Mouse (Mus musculus): Measurements from ENCODE around the gene Cntn3. TPM values are rescaled to one million over a fixed set of nuclear protein-coding genes. Genes with fewer than 3 reads are reported as not detected.

Cntn3 gene
- polyA plus RNA-seq, 1 experiment = not detected

DNA sequence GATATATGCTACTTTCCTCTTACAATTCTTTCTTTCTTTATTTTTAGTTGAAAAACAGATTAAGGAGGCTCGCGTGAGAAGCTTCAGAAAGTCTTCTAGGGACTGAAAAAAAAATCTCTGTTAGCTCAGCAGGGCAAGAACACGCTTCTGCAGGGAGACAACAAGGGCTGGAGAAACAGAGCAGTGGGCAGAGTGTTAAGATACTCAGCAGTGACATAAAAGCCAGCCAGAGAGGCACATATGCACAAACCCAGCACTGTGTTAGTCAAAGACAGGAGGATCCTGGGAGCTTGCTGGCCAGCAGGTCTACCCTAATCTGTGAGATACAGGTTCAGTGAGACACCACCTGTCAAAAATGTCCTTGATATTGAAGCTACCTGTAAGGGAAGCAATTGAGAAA is 15.4 kb downstream of the Cntn3 start:
- Histone ChIP-seq H3K4me3 (ENCODE audit: insufficient read depth, low read length) (no peak overlapping the region), H3K4me1 (ENCODE audit: control insufficient read depth, insufficient read depth, low read length) (no peaks in the 10 kb centered on the region), H3K27ac (ENCODE audit: insufficient read depth, low read depth, low read length) (no peak overlapping the region)
- TF ChIP-seq CTCF (IDR thresholded peaks at IDR 0.05; ENCODE audit: low read depth, low read length) (no peak), POLR2A (IDR thresholded peaks at IDR 0.05; ENCODE audit: borderline replicate concordance, low read depth, low read length) (no peak)

DNA sequence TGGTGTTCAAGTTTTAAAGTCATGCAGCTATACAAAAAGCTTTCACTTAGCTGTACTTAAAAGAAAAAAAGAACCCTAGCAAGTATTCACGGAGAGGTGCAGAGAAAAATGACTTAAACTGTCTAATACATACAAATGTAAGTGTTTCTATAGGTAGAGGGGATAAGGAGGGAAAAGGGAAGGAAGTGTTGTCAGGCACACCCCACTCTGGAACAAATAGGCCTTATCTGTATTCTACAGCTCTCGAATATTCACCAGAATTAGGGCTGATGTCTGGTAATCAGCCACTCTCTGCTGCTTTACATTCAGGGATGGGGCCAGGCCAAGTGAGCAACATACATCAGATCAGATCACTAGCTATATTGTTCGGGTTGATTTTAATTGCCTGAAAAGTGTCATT is 16.4 kb downstream of the Cntn3 start:
- no peak for TF ChIP-seq POLR2A (IDR thresholded peaks at IDR 0.05; ENCODE audit: borderline replicate concordance, low read depth, low read length)
- no peak overlapping the region for H3K27ac ChIP-seq (ENCODE audit: insufficient read depth, low read depth, low read length)
- no peaks in the 10 kb centered on the region for H3K4me1 ChIP-seq (ENCODE audit: control insufficient read depth, insufficient read depth, low read length)
- no peak overlapping the region for H3K4me3 ChIP-seq (ENCODE audit: insufficient read depth, low read length)

- TF ChIP-seq POLR2A (IDR thresholded peaks at IDR 0.05; ENCODE audit: borderline replicate concordance, low read depth, low read length) (no peak), CTCF (IDR thresholded peaks at IDR 0.05; ENCODE audit: low read depth, low read length) (no peak)
- H3K4me1 ChIP-seq (ENCODE audit: control insufficient read depth, insufficient read depth, low read length) = no peaks in the 10 kb centered on the region
- H3K27ac ChIP-seq (ENCODE audit: insufficient read depth, low read depth, low read length) = no peak overlapping the region
- H3K4me3 ChIP-seq (ENCODE audit: insufficient read depth, low read length) = no peak overlapping the region
These were observed 17.0 kb downstream of the Cntn3 start for GRCm38 (mm10) chr6:102555814-102556437.

GRCm38 (mm10) chr6:102555067-102555657 is 17.7 kb downstream of the Cntn3 start:
- TF ChIP-seq CTCF (IDR thresholded peaks at IDR 0.05; ENCODE audit: low read depth, low read length) (no peak), POLR2A (IDR thresholded peaks at IDR 0.05; ENCODE audit: borderline replicate concordance, low read depth, low read length) (no peak)
- Histone ChIP-seq H3K4me1 (ENCODE audit: control insufficient read depth, insufficient read depth, low read length) (no peaks in the 10 kb centered on the region), H3K27ac (ENCODE audit: insufficient read depth, low read depth, low read length) (no peak overlapping the region)

GRCm38 (mm10) chr6:102541633-102542412 is 31.1 kb downstream of the Cntn3 start:
- TF ChIP-seq POLR2A (IDR thresholded peaks at IDR 0.05; ENCODE audit: borderline replicate concordance, low read depth, low read length) (no peak), CTCF (IDR thresholded peaks at IDR 0.05; ENCODE audit: low read depth, low read length) (no peak)
- Histone ChIP-seq H3K4me1 (ENCODE audit: control insufficient read depth, insufficient read depth, low read length) (no peaks in the 10 kb centered on the region), H3K4me3 (ENCODE audit: insufficient read depth, low read length) (no peak overlapping the region)

More at GRCm38 (mm10) chr6:102555067-102555657, 17.7 kb downstream of the Cntn3 start:
- H3K4me3 ChIP-seq (ENCODE audit: insufficient read depth, low read length) = no peak overlapping the region

DNA sequence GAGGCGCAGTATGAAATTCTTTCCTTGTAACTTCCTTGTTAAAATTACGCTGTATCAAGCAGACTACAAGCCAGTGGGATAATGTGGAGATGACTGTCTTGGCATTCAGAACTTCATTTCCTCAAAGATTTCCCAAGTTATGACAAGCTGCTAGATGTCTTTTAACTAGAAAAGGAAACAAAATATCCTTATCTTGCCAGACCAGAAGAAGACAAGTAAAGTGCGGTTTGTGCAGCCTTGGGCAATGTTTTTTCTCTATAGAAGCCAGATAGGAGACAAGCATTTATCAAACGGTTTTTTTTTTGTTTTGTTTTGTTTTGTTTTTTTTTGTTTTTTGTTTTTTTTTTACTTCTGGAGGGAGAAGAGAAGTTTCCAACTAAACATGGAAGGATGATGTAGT is 37.3 kb downstream of the Cntn3 start:
- Histone ChIP-seq H3K4me3 (ENCODE audit: insufficient read depth, low read length) (no peak overlapping the region), H3K27ac (ENCODE audit: insufficient read depth, low read depth, low read length) (no peak overlapping the region), H3K4me1 (ENCODE audit: control insufficient read depth, insufficient read depth, low read length) (no peaks in the 10 kb centered on the region)
- TF ChIP-seq POLR2A (IDR thresholded peaks at IDR 0.05; ENCODE audit: borderline replicate concordance, low read depth, low read length) (no peak), CTCF (IDR thresholded peaks at IDR 0.05; ENCODE audit: low read depth, low read length) (no peak)

More at GRCm38 (mm10) chr6:102541633-102542412, 31.1 kb downstream of the Cntn3 start:
- H3K27ac ChIP-seq (ENCODE audit: insufficient read depth, low read depth, low read length) = no peak overlapping the region

DNA sequence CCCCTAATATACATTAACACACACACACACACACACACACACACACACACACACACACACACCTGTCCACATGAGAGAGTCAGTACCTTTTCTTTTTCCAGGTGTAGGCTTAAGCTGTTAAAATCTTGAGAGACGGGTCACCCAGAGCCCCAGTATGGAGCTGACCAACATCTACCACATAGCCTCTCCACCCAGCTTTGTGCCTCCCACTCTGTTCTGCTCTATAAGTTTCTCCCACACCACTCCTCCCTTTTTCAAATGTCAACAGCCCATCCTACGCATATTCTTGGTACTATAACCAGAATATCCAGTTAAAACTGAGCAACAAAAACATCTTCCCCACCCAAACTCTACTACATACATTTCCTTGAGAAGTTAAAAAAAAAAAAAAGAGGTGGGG is 49.9 kb downstream of the Cntn3 start:
- no peak overlapping the region for H3K4me3 ChIP-seq (ENCODE audit: insufficient read depth, low read length)
- H3K4me1 ChIP-seq (ENCODE audit: control insufficient read depth, insufficient read depth, low read length) = no peaks in the 10 kb centered on the region
- no peak overlapping the region for H3K27ac ChIP-seq (ENCODE audit: insufficient read depth, low read depth, low read length)
- TF ChIP-seq CTCF (IDR thresholded peaks at IDR 0.05; ENCODE audit: low read depth, low read length) (no peak), POLR2A (IDR thresholded peaks at IDR 0.05; ENCODE audit: borderline replicate concordance, low read depth, low read length) (no peak)

DNA sequence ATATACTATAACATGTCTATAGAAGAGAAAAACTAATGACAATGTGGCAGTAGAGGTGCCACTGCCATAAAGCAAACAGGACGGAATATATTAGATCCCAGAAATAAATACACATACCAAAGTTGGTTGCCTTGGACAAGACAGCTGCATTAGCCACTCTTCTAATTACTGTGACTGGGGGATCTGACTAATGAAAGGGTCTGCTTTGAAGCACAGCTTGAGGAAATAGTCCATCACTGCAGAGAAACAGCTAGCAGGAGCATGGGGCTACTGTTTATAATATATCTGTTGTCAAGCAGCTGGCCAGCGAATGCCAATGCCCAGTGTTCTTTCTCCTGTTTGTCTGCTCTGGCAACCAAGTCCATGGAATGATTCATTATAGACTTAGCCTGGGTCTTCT is 51.9 kb downstream of the Cntn3 start:
- H3K4me1 ChIP-seq (ENCODE audit: control insufficient read depth, insufficient read depth, low read length) = no peaks in the 10 kb centered on the region
- TF ChIP-seq POLR2A (IDR thresholded peaks at IDR 0.05; ENCODE audit: borderline replicate concordance, low read depth, low read length) (no peak), CTCF (IDR thresholded peaks at IDR 0.05; ENCODE audit: low read depth, low read length) (no peak)
- no peak overlapping the region for H3K4me3 ChIP-seq (ENCODE audit: insufficient read depth, low read length)
- H3K27ac ChIP-seq (ENCODE audit: insufficient read depth, low read depth, low read length) = no peak overlapping the region

DNA sequence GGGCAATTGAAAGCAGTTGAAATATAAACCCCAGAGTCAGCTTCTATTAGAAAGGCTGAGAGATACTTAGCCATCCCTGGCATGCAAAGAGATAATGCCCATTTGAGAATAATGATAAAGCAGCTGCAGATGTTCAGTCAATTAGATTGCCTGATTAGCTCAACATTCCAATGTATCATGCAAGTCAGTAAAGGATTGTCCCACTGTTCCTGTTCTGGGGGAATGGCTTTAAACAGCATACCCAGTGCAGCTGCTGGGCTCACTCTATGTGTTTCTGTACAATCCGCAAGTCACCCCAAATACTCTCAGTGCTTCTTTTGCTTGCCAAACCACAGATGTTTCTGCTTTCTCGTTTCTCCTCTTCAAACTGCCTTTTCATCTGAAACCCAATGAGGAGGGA is 57.7 kb downstream of the Cntn3 start:
- H3K27ac ChIP-seq (ENCODE audit: insufficient read depth, low read depth, low read length) = no peak overlapping the region
- TF ChIP-seq CTCF (IDR thresholded peaks at IDR 0.05; ENCODE audit: low read depth, low read length) (no peak), POLR2A (IDR thresholded peaks at IDR 0.05; ENCODE audit: borderline replicate concordance, low read depth, low read length) (no peak)
- H3K4me3 ChIP-seq (ENCODE audit: insufficient read depth, low read length) = no peak overlapping the region
- H3K4me1 ChIP-seq (ENCODE audit: control insufficient read depth, insufficient read depth, low read length) = no peaks in the 10 kb centered on the region

DNA sequence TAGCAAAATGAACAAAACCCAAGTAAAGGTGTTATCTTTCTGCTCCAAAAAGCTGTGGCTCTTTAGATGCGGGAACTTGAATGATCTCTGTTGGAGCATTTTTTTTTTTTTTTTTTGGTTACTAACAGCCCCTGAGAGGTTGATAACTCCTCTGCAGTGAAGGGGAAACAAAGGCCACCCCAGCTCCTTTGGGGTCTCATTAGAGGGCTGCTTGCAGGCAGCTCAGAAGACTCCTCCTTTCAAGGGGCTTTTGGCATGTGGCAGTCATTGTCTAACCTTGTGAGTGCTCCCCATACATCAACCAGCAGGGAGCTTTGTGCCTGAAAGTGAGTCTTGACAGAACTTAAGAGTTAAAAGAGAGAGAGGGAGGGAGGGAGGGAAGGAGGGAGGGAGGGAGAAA is 60.8 kb downstream of the Cntn3 start:
- Histone ChIP-seq H3K4me3 (ENCODE audit: insufficient read depth, low read length) (no peak overlapping the region), H3K27ac (ENCODE audit: insufficient read depth, low read depth, low read length) (no peak overlapping the region), H3K4me1 (ENCODE audit: control insufficient read depth, insufficient read depth, low read length) (no peaks in the 10 kb centered on the region)
- TF ChIP-seq POLR2A (IDR thresholded peaks at IDR 0.05; ENCODE audit: borderline replicate concordance, low read depth, low read length) (no peak), CTCF (IDR thresholded peaks at IDR 0.05; ENCODE audit: low read depth, low read length) (no peak)
